Mouse (Mus musculus) adrenal gland, adult (tissue): ENCODE results near the gene Kdm2a.

ENCODE experiments used
- DNase-seq, 2 experiments: peaks; one replicate each; pipeline ENCODE4 v3.0.0; 2022 to 2023; ENCODE audit warnings: low spot score in 1 of 2; ENCODE audit not compliant: inconsistent age in 2 of 2

Kdm2a gene

DNA sequence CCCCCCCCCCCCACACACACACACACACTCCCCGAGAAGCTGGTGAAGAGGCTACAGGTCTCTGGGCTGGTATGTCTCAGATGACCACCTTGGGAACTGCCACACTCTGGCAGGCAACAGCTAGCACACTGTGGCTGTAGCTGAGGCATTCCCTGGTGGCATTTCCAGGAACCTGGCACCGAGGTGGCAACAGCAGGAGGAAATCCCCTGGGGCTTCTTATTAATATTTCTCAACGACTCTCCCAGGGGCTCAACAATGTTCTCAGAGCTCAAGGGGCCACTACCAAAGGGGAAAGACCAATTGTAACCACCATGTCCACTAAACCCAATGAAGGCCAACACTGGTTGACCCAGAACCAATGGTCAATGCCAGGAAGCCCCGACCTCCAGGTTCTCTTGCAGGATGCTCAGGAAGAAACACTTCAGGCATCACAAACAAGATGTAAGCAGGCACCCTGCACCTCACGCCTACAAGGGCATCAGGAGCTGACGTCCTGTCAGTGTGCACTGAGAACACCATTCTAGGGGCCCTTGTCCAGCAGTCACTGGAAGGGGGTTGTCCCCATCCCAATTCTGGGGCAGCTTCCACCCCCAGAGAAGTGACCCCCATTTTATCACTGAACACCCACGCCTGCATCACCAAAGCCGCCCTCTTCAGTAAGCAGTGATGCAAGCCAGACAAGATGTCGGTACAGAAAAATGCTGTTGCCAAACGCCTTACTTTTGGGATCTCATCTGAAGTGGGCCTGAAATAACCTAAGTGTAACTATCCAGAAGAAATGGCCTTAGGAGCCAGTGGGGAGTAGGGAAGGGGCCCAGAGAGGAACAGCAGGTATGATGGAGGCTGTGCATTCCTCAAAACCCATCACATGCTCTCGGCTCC, 97.0 kb downstream of the Kdm2a start:
- no peak for DNase-seq

DNA sequence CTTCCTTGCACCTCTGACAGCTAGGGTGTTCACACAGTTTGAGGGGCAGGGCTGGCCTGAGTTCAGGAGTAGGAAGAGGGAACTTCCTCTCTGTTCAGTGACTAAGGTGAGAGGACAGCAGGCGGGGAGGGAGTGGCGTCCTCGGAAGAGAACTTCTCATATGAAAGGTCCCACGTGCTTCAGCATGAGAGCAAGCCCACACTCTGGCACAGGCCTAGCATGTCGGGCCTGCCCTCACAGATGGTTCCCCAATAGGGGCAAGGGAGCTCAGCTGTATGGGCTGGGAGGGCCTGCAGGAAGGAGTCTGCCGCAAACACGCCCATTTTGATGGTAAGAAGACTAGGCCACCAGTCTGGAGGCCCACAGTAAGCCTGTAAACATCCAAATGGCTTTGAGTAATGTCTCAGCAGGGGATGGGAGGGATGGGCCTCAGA, 97.8 kb downstream of the Kdm2a start:
- DNase-seq: no peak

DNA sequence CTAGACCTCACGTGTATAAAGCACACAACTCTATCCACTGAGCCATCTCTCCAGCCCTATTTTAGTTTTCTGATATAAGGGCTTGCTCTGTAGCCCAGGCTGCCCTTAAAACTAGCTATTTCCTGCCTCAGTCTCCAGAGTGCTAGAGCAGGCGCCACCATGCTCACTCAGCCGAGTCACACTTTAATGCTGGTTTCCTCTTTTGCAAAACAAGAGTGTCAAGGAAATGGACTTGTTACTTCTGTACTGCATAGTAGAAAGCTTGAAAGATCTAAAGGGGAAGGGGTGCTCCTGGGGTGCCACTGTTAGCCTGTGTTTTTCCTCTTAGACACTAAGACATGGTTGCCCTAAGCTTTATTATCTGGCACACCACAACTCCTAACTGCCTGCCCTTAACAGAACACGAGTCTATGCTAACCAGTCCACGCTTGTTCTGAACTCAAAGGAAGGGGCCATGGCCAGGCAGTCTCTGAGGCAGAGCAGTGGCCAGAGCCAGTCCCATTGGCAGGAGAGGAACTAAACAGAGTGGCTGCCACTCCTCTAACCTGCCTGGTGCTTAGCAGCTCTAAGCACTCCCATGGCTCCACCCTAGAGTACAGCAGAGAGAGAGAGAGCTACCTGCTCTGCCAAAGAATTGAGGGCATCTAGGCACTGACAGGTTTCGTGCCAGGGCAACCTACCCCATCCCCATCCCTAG, 98.4 kb downstream of the Kdm2a start:
- no peak for DNase-seq

DNA sequence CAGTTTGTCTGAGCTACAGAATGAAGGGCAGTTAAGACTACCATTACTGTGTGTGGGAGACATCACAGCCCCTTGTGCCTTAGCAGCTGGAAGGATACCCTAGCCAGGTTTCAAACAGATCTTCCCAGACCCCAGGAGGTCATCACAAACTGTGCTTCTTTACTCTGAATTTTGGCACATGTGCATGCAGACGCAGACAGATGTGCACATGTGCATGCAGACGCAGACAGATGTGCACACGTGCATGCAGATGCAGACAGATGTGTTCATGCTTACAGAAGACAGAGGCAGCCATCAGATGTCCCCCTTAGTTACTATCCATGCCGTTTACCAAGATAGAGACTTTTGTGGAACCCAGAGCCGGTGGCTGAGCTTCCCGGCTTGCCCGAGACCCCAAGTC, 99.0 kb downstream of the Kdm2a start:
- no peak for DNase-seq

DNA sequence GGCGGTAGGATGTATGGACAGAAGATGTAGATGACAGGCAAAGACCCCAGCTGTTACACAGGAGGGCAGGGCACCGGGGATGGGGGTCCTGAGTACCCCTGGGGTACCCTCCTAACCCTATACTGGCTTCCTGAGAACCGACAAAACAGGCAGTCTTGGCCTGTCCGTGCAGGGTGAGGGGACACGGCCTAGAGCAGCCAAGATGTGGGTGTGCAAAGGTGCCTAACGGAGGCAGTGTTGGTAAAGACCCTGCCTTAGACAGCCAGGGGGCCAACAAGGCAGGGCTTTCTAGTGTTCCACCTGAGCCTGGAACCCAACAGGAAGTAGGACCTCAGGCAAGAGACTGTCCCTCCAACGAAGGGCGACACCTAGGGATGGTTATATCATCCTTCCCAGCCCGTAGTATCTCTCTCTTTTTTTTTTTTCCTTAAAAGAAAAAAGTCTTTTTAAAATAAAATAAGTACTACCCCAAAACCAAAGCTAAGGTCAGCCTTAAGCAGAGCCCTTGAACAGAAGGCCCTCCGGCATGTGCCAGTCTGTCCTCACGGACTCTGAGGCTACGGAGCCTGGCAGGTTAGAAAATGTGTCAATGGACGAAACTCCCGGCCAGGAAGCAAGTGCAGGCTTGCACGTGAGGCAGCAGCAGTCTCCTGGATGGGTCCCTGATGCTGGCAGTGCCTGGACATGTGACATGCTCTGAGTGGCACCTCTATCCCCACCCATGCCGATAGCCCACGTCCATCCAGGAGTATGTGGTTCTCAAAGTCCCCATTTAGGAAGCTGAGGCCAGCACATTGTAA, 99.6 kb downstream of the Kdm2a start:
- no peak for DNase-seq

DNA sequence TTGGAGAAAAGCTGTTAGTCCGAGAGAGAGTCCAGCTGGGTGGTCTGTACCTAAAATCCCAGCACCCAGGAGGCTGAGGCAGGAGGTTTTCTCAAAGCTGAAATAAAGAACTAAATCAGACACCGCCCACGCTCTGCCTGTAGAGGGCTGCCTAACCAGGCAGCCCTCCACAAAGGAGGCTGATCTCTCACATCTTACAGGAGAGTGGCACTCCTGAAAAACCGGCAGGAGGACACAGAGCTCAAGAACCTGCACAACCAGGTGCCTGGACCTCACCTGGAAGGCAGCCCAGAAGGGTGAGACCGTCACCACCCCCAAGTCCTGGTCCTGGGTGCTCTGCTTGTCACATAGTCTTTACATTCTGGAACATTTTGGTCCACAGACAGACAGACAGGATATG, 100.2 kb downstream of the Kdm2a start:
- DNase-seq: no peak

DNA sequence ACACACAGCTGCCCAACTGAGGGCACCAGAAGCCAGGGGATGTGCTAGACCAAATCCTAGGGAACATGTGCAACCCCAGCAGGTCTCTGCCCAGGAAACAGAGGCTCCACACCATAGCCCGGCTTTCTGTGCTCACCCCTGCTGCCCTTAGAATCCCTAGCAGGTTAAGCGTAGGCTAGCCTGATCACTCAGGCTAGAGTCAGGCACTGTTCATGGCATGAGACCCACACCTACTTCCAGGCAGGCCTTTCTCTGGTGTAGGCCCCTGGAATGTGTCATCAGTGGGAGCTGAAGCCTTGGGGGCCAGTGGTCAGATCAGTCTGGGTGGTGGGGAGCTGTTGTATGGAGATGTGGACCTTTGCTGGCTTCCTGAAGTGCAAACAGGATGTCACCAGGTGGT, 101.5 kb downstream of the Kdm2a start:
- DNase-seq: no peak

DNA sequence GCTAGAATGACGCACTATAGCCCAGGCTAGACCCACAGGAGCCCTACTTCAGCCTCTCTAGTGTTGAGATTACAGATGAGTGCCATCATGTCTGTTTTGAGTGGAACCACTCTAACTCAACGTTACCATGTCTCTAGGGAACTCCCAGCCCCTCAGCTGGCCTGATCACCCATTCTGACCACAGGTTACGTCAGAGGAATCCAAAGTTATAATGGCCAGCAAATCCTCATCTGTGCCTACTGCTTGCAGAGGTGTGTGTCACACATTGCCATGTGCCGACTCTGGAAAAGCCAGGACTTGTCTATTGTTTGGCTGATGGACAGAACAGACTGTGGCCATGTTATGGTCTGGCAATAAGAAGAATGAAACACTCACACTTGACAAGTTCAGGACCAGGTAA, 102.7 kb downstream of the Kdm2a start:
- DNase-seq: no peak

DNA sequence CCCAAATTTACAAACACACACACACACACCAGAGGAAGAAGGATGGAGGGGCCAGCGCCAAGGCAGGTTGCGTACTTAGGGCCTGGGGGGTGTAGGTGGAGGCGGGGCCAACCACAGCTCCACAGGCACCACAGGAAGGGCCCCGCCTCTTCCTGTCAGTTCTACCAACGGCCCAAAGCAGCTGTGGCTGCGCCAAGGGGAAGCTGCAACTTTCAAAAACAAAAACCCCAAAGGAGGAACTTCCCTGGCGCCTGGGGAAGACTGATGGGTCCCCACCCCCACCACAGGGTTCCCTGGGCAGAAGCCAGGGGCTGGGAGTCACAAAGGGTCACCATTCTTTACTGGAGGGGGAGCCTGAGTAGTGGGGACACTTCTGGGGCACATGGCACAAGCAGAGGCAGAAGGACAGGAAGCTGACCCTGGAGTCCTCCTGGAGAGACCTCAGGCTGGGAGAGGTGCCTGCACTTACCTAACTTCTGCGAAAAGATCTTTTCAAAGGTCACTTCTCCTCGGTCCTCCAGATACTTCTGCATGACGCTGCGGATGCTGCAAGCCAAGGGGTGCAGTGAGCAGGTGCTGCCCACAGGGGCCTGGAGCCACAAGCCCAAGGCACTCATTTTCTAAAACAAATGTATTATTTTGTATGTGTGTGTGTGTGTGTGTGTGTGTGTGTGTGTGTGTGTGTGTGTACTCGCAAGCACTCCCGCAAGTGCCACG, 103.5 kb downstream of the Kdm2a start:
- peak; percentile 67 to 80 for DNase-seq

DNA sequence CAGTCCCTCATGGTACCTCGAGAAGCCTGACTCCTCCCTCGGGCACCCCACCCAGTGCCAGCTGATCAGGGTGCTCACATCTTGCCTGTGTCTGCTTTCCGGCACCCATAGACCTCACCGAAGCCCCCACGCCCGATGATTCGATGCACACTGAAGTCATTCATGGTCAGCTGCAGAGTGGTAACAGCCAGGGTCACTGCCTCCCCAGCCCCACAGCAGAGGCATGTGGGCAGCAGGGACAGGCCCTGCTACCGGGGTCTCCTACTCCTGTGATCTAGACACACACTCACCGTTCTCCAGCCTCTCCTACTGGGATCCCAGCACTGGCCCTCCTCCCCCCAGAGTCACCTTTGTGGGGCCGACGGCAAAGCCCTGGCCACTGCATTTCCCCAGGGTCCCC, 106.9 kb downstream of the Kdm2a start:
- no peak for DNase-seq

DNA sequence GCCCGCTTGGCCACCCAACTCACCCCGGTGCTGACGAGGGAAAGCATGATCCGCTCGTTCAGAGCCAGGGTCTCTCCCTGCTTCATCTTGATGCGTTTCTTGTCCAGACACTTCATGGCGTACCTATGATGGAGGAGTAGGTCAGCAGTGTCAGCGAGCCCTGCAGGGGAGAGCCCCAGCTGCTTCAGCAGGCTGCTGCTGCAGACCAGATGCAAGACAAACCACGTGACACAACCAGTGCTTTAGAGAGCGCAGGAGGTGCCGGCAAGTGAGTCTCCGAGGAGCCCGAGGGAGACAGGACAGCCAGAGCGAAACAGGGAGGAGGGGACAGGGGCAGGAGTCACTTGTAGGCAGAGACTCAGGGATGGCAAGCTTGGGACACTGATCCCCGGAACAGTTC, 107.3 kb downstream of the Kdm2a start:
- DNase-seq: no peak

DNA sequence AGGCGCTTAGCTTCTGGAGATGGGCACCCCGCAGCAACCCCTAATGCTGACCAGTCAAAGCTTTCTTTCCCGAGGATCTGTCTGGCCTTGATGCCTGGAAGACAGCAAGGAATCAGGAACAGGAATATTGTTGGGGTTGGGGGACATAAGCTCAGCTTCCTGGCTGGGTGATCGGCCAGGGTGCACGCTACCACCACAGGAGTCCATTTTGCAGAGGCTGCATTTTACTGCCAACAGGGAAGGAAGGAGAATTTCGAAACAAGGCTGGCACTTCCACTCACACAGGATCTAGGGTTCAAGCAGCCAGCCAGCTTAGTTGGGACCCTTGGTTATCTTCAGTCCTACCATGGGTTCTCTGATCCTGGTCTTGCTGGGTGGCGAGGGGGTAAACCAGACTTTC, 114.4 kb downstream of the Kdm2a start:
- DNase-seq: peak in 1 of 2 experiments; percentile 57

DNA sequence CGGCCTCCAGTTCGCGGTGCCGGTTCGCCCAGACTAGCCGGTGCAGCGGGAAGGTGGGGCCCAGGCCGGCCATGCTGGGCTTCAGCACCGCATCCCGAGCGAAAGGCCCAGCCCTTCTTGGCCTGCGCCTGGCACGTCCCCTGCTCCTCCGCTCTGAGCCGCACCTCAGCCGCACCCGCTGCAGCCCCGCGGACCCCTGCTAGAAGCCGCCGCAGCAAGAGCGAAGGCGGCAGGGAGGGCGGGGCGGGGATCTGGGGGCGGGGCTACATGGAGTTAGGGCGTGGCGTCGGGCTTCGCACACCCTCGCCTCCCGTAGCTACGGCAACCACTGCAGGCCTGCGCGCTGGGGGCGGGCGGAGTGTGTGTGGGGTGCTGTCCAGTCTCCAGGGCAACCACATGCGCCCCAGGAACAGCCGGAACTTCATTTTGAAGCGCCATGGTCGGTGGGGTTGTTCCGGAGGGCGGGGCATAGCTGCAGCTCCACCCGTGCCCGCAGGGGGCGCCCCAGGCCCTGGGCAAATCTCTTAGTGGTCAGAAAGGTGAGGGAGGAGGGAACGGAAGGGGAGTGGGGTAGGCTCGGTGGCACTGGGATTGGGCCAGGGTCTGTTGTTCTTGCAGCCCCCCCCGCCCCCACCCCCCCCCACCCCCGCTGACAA, 115.1 kb downstream of the Kdm2a start, which contains the start of gene Ankrd13d:
Gene Ankrd13d (minus strand): TSS at position 240 of the 656 bp plus-strand sequence.
- DNase-seq: peak; percentile 91 to 95

DNA sequence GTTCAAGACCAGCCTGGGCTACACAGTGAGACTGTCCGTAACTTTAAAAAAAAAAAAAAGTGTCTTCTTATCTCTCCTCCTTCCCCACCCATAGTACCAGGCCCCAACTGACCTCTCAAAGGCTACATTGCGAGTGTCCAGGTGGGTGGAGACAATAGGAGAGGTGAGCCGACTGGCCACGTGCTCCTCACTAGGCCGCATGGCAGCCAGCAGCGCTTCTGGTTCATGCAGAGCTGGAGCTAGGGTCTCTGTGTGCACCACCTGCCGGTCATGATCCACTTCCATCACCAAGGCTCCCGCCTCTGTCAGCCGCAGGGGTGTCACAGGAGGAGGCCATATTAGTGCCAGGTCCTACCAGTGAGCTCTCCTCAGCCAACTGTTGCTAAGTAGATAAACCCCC, 117.7 kb downstream of the Kdm2a start:
- no peak for DNase-seq

DNA sequence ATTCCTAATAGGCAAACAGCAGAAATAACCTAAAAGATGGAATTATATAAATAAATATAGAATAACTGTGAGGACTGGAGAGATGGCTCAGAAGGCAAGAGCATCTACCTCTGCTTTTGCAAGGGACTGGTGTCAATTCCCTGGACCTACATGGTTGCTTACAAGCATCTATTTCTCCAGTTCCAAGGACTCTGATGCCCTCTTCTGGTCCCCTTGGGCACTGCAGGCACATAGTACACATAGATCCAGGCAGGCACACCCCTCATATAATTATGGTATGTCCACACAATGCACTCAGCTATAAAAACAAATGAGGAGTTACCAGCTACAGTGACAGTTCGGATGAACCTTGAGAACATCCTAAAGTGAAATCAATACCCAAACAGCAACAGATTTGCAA, 118.6 kb downstream of the Kdm2a start:
- no peak for DNase-seq

DNA sequence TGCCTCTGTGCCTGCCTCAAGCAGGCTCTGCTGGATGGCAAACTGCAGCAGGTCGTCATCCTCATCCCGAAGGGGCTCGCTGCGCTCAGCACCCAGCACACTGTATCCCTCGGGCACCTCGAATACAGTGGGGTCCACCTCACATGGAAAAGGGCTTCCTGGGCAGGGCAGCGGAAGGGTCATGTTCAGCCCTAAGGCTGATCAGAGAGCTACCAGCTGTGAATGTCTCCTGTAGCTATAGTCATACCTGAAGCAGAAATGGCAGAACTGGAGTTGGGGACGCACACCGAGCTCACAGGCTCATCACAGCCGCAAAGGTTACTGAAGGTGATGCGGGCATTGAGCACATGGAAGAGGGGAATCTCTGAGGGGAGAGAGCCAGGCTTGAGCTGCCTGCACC, 127.1 kb downstream of the Kdm2a start:
- DNase-seq: no peak

DNA sequence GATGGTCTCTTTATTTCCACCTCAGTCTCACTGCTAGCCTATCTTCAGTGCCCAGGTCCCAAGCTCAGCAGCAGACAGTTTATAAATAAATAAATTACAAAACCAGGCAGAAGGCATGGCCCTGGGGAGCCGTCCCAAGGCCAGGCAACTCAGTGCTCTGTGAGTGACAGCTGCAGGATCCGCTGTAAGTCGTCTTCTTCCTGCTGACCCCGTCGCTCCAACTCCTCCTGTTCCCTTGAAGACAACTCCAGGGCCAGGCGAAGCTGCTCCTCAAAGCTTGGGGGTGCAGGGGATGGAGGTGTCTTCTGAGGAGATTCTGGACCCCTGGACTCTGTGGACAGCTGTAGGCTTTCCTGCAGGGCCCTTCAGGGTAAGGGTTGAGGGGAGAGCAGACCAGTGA, 127.9 kb downstream of the Kdm2a start:
- DNase-seq: peak; percentile 65 to 83

DNA sequence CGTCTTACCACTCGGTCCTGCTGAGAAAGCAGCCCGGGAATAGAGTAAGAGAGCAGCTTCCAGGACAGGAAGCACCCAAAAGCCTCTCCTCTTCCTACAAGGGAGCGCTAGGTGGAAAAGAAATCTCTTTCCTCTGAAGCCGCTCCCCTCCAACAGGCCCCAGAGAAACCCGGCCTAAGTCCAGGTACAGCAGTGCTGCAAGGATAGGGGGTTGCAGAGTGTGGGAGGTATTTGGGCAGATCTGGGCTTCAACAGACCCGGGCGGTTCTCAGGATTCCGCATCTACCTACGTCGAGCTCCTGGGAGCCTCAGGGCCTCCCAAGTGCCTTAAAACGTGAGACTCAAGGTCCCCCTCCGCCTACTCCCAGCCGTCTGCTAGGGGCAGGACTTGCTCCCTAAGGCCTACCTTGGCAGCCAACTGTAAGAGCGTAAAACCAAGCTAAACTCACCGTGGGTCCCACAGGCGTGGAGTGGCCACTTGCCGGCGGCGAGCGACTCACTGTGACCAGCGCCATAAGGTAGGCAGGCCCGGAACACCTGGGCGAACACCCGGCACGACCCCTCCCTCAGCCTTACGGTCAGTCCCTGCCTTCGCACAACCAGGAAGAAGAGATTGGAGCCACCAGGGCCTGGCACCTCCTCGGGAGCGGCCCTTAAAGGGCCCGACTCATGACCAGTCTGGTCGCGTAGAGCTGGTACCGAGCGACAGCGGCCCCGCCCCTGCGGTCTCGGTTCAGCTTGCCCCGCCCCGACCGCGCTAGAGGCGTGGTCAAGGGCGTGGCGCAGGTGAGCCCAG, 129.3 kb downstream of the Kdm2a start, which contains the start of gene Ssh3:
Gene Ssh3 (minus strand): TSS at position 615 of the 796 bp plus-strand sequence.
- DNase-seq: peak; percentile 87 to 94

DNA sequence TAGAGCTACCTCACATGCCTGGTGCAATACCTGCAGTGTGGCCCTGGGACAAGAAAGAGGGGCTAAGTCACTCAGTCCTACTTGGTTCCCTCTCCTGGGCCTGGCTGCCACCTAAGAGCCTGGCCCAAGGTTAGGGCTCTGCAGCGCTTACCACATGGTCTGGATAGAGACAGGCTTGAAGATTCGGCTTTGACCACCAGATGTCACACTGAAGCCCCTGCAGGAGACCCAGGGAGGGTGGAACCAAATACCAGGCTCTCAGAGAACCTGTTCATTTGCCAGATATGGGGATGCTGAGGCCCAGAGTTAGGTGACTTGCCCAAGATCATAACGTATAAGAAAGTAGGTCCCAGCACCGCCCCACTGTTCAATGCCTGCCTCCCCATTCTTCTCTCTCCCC, 132.1 kb downstream of the Kdm2a start:
- no peak for DNase-seq
